Mouse (Mus musculus): ENCODE data around the gene Mrap2.

Mrap2 gene

DNA sequence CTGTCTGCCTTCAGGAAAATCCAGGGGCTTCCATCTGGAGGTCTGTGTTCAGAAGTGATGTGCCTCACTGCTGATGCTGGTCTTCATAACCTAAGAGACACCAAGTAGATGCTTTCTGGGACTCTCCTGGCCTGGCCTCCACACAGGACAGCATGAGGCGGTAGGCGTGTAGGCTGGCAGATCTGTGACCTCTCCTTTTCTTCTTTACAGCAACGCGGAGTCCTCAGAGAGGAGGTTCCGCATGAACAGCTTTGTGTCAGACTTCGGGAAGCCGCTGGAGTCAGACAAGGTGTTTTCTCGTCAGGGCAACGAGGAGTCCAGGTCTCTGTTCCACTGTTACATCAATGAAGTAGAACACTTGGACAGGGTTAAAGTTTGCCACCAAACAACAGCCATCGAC lies 38.1 kb downstream of the Mrap2 start:
- DNase-seq, result no peak

DNA sequence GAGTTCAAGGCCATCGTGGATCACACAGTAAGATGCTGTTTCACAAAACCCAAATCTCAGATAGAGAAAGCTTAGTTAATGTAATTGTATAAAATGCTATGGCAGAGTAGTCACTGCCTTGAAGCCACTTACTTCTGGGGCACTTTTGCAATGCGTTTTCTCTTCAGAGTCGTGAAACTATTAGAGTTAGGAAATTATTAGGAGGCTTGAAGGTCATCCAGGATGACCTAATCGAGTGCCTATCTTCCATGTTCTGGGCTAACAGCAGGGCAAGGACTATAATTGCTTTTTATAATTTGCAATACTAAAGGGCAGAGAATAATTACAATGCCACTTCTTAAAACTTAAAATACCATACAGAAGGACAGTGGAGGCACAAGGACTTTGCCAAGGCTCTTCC lies 43.2 kb downstream of the Mrap2 start:
- no peak for DNase-seq

DNA sequence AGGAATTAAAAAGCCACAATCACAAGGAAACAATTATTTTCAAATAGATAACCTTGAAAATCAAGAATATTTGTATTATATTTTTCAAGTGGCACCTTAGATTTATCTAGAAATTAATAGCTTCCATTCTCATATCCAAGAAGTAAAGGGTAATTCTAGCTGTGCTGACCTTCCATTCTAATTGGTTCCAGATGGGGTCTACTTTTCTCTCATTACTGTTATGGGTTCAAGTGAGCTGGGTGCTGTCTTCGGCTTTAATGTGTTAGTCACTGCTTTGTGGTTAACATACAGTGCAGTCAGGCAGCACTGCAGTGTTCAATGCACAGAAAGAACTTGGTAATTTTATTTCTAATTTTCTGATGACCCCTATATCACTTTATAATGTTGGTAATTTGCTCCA lies 49.6 kb downstream of the Mrap2 start:
- DNase-seq, result no peak

DNA sequence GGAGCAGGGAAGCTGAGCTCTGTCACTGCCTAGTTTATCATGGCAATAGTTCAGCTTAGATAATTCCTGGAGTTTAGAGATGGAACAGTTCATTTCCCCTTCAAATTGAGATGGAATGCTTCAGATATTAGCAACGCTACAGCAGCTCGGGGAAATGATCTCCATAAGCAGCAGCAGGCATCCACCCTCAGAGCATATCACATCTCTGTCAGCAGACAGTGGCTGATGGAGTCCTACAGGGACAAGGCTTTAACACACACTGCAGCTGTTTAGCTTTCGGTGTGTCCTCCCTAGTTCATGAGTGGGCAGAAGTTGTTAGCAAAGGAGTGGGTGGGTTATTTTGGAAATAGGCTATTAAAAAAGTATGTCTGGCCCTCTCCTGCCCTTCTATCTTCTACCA lies 53.2 kb downstream of the Mrap2 start:
- DNase-seq, result no peak

DNA sequence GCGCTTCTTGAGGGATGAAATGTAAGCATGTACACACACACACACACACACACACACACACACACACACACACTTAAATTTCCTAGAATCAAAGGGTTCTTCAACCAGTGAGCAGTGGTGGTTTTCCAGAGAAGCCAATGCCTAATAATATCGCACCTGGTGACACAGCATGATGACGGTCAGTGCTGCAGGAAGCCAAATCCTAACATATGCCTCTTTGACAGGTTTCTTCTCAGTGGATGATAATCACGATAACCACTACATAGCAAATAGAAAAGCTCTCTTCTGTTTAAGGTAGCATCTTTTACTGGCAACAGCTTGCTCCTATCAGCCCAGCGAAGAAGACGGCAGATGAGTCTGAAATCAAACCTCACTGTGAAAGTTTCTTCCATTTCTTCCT lies 53.9 kb downstream of the Mrap2 start:
- no peak for DNase-seq

DNA sequence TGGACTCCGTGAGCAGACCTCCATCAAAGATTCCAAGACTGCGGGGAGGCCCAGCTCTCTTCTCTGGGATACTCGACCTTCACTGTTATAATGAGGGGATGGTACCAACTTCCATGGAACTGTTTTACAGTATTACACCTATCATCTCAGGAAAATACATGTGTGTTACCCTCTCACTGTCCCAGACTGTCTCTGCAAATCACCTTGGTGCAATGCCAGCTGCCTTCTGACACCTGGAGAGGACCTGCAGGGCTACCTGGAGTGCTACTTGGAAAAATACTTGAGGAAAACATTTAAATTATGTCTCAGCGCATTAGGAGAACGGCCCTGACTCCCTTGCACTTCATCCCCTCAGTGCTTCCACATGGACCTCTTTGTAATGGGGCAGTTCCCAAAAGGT lies 56.3 kb downstream of the Mrap2 start:
- DNase-seq, result no peak

DNA sequence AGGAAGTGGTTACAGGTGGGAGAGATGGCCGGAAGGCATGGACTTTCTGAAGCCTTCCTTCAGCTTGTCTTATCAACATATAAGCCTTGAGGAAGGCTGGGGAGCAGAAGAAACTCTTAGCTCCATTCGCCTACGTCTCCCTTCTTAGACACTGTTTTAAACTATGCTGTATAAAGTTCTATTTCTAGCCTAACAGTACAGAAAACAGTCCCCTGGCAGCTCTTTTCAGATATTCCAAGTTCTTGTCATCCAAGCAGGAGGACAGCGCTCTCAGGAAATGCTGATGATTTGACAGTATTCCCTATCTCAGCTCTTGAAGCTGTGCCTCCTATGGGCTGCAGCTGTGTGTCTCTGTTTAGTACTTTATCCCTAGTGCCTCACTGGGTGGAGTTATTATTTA lies 56.8 kb downstream of the Mrap2 start:
- no peak for DNase-seq

DNA sequence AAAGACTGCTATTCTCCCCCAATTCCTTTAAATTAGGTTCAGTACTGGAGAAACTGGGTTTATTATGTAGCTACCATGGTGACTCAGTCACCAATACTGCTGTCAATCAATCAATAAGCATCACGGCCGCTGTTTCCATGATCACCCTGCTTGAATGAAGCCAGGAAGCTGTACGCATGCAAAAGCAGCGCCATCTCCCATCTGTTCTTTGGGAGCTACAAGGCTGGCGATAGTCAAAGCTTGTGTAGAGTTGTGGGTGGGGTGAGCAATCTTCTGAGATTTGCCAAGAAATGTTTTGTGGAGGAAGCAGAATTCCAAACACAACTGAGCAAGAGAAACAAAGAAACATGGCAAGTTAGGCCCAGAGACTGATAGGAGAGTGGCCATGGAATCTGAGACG lies 58.3 kb downstream of the Mrap2 start:
- no peak for DNase-seq

DNA sequence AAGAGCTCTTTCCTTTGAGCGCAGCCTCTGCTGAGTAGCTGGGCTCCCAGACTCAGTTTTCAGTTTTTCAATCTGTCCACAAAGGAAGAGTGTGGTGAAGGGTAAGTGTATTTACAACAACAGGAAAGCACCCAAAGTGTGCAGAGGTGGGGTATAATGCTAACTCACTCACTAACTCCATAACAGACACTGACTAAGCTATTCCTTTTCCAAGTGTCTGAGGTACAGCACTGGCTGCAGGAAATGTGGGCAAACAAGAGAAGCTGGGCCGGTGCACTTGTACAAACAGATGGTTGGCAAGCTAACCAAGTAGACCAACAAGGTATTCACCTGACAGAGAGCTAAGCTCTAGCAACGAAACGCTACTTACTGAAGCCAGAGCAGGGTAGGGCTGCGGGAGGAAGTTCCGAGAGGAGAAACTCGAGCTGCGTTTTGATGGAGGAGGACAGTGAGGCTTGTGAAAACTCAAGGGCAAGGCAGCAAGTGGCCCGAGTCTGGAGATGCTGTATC lies 66.8 kb downstream of the Mrap2 start:
- DNase-seq, result no peak

DNA sequence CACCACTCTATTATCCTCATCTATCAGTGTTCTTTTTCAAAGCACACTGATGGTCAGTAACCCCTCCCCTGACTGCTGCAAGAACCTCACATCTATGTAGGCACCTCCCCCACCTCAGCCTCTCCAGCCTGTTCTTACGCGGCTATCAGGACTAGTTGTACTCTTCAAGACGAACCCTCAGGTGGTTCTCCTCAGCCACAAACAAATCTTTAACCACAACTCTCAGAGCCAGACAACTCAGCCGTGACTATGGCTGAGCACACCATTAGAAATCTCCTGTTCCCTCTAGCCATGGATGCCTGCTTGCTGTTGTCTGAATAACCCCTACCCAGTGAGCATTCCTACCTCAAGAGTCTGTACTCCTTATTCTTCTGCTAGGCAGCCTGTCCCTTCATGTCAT lies 69.1 kb downstream of the Mrap2 start:
- DNase-seq, result peak; percentile 2 to 25

Measured in kidney, adult 8-10 months (tissue).